Mouse (Mus musculus): Measurements from ENCODE around the gene Rapgef3.

- TF ChIP-seq CTCF (IDR thresholded peaks at IDR 0.05; ENCODE audit: low read depth) (no peak), EP300 (IDR thresholded peaks at IDR 0.05; ENCODE audit: low read depth) (no peak)
Observed at GRCm38 (mm10) chr15:97719494-97719893, 48.3 kb downstream of the Rapgef3 start.

All from heart, postnatal 0 days (tissue).